Mouse (Mus musculus) liver, embryonic 14.5 days (tissue): ENCODE results near the gene Brinp2.

Experiments
- CTCF ChIP-seq: IDR thresholded peaks from 2 replicates; pipeline ENCODE4 v1.5.1; 2016; ENCODE audit warnings: antibody characterized with exemption, low read depth, control low read depth
- EP300 ChIP-seq: IDR thresholded peaks from 2 replicates; pipeline ENCODE4 v1.6.1; 2016; ENCODE audit warnings: antibody characterized with exemption, low read depth

GRCm38 (mm10) chr1:158259516-158260235 is 96.5 kb downstream of the Brinp2 start:
- TF ChIP-seq EP300 (no peak), CTCF (no peak)
